Mouse (Mus musculus) liver (tissue): ENCODE measurements around the gene Mcts2.

Experiments
- DNase-seq: peaks from one replicate; pipeline ENCODE4 v3.0.0-alpha.2; 2020; ENCODE audit warnings: mixed read lengths

Mcts2 gene

DNA sequence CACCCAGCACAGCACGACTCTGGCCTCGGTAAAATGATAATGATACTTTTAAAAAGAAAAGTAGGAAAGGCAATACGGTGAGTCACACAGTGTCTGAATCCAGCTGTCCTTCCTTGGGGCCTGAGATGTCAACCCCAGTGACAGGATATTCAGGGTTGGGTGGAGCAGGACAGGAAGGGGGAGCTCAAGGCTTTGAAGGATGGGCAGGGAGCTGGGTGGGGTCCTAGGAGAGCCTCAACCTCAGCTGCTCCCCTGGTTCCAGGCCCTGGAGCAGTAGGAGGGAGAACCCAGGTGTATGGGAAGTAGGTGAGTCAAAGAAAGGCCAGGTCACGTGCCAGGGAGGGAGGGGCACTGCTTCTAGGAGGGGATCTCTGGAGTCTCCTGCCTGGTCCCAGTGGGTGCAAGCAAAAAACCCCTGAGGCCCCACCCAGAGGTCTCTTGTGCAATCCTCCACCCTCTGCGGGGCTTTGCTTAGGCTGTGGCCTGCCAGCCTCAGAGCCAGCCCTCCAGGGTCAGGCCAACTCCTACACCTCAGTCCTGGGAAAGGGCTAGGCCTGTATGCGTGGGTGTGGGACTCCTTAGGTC is 40.0 kb downstream of the Mcts2 start:
- DNase-seq, result no peak

DNA sequence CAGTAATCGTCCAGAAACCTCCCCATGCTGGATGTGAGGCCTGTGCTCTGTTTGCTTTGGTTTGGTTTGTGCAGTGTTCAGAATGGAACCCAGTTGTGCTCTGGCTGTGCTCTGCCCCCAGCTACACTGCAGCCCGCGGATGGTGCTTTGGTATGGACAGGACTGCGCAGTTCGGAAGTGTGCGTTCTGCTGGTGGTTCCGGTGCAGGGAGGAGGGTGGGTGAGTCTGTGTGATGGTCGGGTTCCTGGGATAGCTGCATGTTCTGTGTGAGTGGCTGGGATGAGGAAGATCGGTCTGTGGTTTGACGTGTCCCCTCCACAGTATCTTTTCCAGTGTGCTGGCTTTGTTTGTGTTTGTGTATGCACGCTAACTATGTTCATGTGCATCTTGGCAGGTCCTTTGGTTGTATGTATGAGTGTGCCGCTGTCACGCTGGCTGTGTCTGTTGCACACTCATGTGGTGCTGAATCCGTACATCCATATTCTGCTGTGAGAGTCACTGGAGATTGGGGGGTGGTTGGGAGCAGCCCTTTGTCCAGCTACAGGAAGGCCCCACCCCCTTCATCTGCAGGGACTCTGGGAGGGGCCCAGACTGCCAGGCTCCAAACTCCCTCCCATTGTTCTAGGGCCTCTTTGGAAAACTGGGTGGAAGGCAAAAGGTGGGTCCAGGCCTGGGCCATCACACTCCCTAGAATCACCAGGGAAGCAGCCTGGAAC is 41.1 kb downstream of the Mcts2 start:
- DNase-seq, result peak; percentile 35

DNA sequence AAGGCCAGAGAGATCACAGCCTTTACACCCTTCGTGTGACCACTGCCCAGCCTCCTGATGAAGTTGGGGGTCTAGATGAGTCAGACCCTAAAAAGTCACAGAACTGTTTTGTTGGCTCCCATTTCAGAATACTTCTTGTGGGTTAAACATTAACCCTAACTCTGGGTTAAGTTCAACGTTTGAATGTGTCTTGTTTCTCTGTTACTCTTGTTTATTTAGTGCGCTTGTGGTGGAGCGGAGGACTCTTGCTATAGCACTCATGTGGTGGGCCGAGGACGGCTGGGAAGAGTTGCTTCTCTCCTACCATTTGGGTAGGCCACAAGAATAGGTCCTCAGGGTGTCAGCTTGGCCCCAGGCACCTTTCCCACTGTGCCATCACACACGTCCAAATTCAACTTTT is 41.8 kb downstream of the Mcts2 start:
- no peak for DNase-seq

DNA sequence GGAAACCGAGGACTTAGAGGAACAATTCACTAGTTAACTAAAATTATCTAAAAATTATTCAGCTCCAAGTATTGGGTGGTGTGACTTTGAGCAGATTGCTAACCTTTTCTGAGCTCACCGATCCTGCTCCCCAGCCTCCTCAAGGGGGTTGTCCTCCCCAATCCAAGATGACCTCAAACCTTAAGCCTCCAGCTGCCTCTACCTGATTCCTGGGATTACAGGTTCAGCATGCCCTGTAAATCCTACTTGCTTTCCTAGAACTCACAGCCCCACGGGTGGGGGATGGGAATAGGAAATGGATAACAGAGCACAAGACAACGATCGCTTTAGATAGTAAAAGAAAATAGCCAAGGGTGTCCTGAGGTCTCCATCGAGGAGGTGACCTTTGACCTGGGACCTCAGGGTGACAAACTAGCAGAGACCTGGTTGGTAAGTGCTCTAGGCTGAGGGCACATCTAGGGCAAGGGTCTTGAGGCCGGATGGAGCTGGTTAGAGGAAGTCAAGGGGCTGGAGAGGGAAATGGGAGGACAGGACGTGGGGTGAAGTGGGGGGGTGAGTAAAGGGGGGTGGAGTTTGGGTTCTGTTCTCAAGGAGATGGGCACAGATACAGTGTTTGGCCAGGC is 42.3 kb downstream of the Mcts2 start:
- DNase-seq, result no peak

DNA sequence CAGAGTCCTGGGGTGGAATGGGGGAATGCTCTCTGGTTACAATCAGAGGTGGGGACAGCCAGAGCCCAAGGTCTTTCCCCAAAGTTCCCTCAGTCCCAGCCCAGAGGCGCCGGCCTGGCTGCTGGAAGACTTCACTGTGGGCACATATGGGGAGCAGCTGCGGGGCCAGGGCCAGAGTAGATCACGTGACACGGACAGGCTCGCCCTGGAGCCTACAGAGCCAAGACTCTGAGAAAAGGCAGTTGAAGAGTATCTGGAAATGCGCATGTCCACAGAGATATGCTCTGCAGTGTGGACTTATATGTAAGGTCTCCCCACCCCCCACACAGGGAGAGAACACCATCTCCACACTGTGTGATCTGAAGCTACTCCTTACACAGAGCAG is 42.8 kb downstream of the Mcts2 start:
- peak; percentile 63 for DNase-seq

DNA sequence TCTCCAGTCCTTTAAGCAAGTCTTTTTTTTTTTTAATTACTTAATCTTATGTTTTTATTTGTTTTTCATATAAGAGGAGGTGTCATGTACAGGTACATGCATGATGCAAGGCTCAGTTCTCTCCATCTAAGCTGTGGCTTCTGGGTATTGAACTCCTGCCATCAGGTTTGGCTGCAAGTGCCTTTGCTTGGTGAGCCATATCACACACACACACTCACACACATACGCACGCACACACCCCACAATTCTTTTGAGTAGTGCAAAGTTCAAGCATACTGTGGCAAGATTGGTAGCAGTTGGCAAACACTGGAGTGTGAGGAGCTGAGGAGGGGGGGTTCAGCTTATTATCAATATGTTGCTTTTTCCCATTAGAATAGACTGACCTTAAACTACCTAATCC is 46.4 kb downstream of the Mcts2 start:
- no peak for DNase-seq

DNA sequence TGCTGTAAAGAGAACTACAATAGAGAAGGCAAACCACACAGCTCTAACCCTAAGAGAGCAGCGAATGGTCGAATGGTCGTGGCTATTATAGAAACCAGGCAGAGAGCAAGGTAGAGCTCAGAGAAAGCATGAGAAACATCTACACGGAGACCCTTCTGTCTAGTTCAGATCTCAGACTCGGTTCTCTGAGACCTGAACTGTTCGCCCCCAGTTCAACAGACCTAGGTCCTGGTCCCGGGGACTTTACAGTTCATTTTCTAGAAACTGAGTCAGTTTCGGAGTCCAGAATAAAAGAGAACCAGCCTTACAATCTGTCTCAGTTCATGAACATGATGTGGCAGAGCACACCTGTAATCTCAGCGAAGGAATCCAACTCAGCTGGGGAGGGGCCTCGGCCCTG is 47.7 kb downstream of the Mcts2 start:
- DNase-seq, result no peak

DNA sequence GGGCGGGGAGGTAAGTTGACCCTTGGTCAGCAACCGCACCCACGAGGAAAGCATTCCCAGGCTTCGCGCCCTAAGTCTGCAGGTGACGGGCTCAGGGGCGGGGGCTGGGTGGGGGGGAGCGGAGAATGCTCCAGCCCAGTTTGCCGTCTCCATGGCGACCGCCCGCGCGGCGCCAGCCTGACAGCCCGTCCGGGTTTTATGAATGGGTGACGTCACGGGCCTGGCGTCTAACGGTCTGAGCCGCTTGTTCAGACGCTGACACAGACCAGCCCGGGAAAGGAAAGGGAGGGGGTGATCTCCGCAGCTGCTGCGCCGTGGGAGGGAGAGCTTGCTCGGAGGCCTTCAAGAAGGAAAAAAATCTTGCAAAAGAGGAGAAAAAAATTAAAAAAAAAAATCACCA is 48.1 kb downstream of the Mcts2 start:
- peak; percentile 90 for DNase-seq

DNA sequence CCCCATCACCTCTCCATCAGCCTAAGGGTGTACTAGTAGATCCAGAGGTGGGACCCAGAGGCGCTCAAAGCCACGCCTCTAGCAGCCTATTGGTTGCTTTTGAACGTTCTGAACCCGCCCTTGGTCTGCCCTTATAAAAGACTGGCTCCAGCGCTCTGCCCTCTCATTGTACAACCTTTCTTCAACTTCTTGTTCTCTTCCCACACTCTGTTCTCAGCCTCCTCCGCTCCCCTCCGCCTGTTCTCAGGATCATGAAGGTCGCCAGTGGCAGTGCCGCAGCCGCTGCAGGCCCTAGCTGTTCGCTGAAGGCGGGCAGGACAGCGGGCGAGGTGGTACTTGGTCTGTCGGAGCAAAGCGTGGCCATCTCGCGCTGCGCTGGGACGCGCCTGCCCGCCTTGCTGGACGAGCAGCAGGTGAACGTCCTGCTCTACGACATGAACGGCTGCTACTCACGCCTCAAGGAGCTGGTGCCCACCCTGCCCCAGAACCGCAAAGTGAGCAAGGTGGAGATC is 49.3 kb downstream of the Mcts2 start, which contains the start of gene Id1:
Gene Id1, plus strand, starts transcription at position 162 of the 512 bp plus-strand sequence.
- peak; percentile 91 for DNase-seq

DNA sequence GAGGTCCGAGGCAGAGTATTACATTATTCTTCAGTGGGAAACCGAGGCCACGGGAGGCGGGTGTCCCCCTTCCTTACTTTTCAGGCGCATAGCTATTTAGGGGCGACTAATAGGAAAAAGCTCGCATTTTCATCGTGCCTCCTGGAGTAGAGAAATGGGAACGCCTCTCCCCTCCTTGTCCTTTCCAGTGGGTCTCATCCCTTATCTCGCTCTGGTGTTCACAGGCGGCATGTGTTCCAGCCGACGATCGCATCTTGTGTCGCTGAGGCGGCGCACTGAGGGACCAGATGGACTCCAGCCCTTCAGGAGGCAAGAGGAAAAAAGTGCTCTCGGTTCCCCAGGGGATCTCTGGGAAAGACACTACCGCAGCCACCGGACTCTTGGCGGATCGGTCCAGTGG is 49.9 kb downstream of the Mcts2 start:
- peak; percentile 79 for DNase-seq
